Mouse (Mus musculus): ENCODE results near the gene Ctsw. TPM values are rescaled to one million over a fixed set of nuclear protein-coding genes. Genes with fewer than 3 reads are reported as not detected.

The Ctsw gene
- polyA plus RNA-seq, 1 experiment = 7.2 TPM

DNA sequence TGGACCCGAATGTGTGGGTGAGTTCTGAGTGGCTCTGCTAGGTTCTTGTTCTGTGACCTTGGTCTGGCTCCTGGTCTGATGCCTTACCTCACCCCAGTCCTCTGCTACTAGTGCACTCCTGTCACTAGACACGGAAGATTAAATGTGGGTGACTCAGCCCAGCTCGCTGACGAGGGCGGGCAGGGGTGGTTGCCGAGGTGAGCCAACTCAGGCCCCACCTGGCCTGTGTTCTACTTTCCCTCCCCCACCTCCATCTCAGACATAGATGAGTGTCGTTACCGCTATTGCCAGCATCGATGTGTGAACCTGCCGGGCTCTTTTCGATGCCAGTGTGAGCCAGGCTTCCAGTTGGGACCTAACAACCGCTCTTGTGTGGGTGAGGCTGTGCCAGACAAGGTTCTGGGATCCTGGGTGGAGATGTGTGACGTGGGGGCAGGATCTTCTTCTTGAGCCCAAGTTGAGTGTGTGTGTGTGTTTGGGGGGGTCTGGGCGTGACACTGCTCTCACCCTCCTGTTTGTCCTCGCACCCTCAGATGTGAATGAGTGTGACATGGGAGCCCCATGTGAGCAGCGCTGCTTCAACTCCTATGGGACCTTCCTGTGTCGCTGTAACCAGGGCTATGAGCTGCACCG, 9.5 kb upstream of the Ctsw start:
- Histone ChIP-seq H3K79me2 (ENCODE audit: control insufficient read depth, insufficient read depth) (peaks cover 19% of the 10 kb centered on the region), H3K27me3 (ENCODE audit: control insufficient read depth, insufficient read depth, insufficient read length) (no peaks in the 10 kb centered on the region), H3K36me3 (ENCODE audit: control insufficient read depth, insufficient read depth) (peaks cover 9% of the 10 kb centered on the region), H3K4me3 (no peak overlapping the region), H3ac (ENCODE audit: control insufficient read depth, insufficient read length) (no peak overlapping the region), H3K4me2 (ENCODE audit: low read depth) (no peak overlapping the region)
- TF ChIP-seq CEBPB (IDR thresholded peaks at IDR 0.05; ENCODE audit: insufficient read depth, poor library complexity, severe bottlenecking) (no peak), POLR2AphosphoS2 (IDR thresholded peaks at IDR 0.05; ENCODE audit: insufficient read length, low read depth) (peak; percentile 5)

DNA sequence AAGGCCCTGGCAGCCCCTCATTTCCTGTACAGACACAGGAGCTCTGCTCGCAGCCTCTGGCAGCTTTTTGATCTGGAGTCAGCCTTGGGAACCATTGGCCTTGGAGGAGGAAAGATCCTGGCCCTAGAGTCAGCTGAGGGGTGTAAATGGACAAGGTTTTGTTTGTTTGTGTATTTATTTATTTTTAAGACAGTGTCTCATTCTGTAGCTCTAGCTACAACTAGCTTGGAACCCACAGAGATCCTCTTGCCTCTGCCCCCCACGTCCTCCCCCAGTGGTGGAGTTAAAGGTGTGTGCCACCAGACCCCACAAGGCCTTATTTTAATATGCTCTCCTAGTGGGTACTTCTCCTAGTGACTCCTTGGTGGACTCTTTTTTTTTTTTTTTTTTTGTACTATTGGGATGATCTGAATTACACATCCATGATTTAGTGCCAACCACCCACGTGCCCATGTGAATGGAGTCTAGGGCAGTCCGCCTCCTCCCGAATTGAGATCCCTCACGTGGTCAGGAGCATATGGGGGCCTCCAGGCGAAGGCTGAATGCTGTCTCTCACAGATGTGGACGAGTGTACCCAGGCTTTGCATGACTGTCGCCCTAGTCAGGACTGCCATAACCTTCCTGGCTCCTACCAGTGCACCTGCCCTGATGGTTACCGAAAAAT, 8.8 kb upstream of the Ctsw start:
- no peak overlapping the region for H3K4me2 ChIP-seq (ENCODE audit: low read depth)
- H3K27me3 ChIP-seq (ENCODE audit: control insufficient read depth, insufficient read depth, insufficient read length) = no peaks in the 10 kb centered on the region
- H3K79me2 ChIP-seq (ENCODE audit: control insufficient read depth, insufficient read depth) = peaks cover 19% of the 10 kb centered on the region
- peaks cover 9% of the 10 kb centered on the region for H3K36me3 ChIP-seq (ENCODE audit: control insufficient read depth, insufficient read depth)
- H3K4me3 ChIP-seq = no peak overlapping the region
- no peak for TF ChIP-seq CEBPB (IDR thresholded peaks at IDR 0.05; ENCODE audit: insufficient read depth, poor library complexity, severe bottlenecking)
- no peak for TF ChIP-seq REST (IDR thresholded peaks at IDR 0.05; ENCODE audit: insufficient read depth, insufficient read length)
- TF ChIP-seq USF1 (IDR thresholded peaks at IDR 0.05; ENCODE audit: low read depth) = no peak
- TF ChIP-seq SRF (IDR thresholded peaks at IDR 0.05; ENCODE audit: control insufficient read depth, insufficient read length, low read depth) = no peak
- no peak for TF ChIP-seq MAX (IDR thresholded peaks at IDR 0.05; ENCODE audit: low read depth)
- no peak for TF ChIP-seq MYOD1 (IDR thresholded peaks at IDR 0.05; ENCODE audit: control insufficient read depth in 1 of 3, insufficient read length in 2 of 3, low read depth in 2 of 3)
- no peak for TF ChIP-seq POLR2A (IDR thresholded peaks at IDR 0.05; ENCODE audit: insufficient read length, low read depth)
- no peak for TF ChIP-seq POLR2AphosphoS2 (IDR thresholded peaks at IDR 0.05; ENCODE audit: insufficient read length, low read depth)
- TF ChIP-seq MYOG (IDR thresholded peaks at IDR 0.05; ENCODE audit: control insufficient read depth in 1 of 3, insufficient read depth in 1 of 3, insufficient read length in 2 of 3, low read depth in 2 of 3) = no peak
- no peak for TF ChIP-seq TCF3 (IDR thresholded peaks at IDR 0.05; ENCODE audit: insufficient read length, low read depth)
- TF ChIP-seq TCF12 (IDR thresholded peaks at IDR 0.05; ENCODE audit: insufficient read depth, poor library complexity, severe bottlenecking) = no peak
- no peak for TF ChIP-seq E2F4 (IDR thresholded peaks at IDR 0.05; ENCODE audit: insufficient read depth)
- no peak overlapping the region for H3ac ChIP-seq (ENCODE audit: control insufficient read depth, insufficient read length)

DNA sequence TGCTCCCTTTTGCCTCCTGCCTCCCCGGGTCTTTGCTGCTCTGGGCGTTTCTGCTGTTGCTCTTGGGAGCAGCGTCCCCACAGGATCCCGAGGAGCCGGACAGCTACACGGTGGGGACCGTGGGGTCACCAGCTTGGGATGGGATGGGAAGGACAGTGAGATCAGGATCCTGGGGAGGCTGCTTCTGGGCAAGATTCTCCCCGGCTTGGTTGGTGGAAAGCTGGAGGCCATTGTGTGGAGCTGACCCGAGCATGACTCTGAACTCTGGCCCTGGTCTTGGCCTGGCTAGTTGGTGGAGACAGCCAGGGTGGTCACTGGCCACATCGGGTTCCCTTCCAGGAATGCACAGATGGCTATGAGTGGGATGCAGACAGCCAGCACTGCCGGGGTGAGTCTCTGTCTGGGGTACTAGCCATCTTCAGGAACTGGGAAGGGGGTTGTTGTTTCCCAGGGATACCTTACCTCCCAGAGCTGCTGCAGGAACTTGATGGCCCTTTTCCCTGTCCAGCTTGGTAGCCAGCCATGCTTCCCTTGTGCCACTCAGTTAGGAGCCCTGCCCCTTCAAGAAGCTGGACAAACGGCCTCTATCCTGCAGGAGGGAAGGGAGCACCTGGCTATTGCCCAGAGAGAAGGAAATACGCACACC, 6.9 kb upstream of the Ctsw start:
- H3K79me2 ChIP-seq (ENCODE audit: control insufficient read depth, insufficient read depth) = peaks cover 19% of the 10 kb centered on the region
- H3ac ChIP-seq (ENCODE audit: control insufficient read depth, insufficient read length) = peak overlapping the region; percentile 75
- H3K27me3 ChIP-seq (ENCODE audit: control insufficient read depth, insufficient read depth, insufficient read length) = no peaks in the 10 kb centered on the region
- H3K4me3 ChIP-seq = peak overlapping the region; percentile 62
- H3K4me2 ChIP-seq (ENCODE audit: low read depth) = peak overlapping the region; percentile 90
- TF ChIP-seq REST (IDR thresholded peaks at IDR 0.05; ENCODE audit: insufficient read depth, insufficient read length) (no peak), POLR2AphosphoS2 (IDR thresholded peaks at IDR 0.05; ENCODE audit: insufficient read length, low read depth) (peak; percentile 17), POLR2A (IDR thresholded peaks at IDR 0.05; ENCODE audit: insufficient read length, low read depth) (peak; percentile 34), TCF12 (IDR thresholded peaks at IDR 0.05; ENCODE audit: insufficient read depth, poor library complexity, severe bottlenecking) (no peak), MAX (IDR thresholded peaks at IDR 0.05; ENCODE audit: low read depth) (no peak), E2F4 (IDR thresholded peaks at IDR 0.05; ENCODE audit: insufficient read depth) (no peak)
- H3K36me3 ChIP-seq (ENCODE audit: control insufficient read depth, insufficient read depth) = peaks cover 5% of the 10 kb centered on the region

DNA sequence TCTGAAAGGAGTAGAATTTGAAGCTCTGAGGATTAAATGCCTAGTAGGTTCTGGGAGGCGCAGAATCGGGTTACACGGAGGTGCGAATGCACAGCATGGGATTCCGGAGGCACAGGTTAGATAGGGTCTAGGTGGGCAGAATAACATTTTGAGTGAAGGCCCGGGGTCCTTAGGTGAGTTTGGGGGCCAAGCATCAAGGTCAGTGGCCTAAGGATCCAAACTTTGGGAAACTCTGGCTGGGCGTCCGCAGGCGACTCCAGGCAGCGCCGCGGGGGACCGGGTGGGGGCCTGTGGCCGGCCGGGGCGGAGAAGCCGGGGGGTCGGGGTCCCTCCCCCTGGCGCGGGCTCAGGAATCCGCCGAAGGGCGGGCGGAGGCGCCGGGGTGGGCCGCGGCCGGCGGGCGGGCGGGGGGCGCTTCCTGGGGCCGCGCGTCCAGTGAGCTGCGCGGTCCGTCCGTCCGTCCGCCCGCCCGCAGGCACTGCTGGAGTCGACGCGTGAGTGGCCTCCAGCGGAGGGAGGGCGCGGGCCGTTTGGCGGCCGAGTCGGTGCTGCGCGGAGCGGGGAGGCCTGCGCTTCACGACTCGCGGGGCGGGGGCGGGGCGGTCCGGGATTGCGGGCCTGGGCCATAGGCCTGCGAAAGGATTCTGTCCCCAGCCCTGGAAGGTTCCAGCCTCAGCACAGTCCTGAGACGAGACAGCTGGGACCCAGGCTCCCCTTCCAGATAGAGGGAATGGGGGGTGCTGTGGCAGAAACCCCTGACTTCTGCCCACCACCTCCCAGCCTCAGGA, 6.2 kb upstream of the Ctsw start:
- H3K4me3 ChIP-seq = peak overlapping the region; percentile 62
- peak; percentile 73 for TF ChIP-seq POLR2A (IDR thresholded peaks at IDR 0.05; ENCODE audit: insufficient read length, low read depth)
- TF ChIP-seq POLR2AphosphoS2 (IDR thresholded peaks at IDR 0.05; ENCODE audit: insufficient read length, low read depth) = peak; percentile 51
- TF ChIP-seq E2F4 (IDR thresholded peaks at IDR 0.05; ENCODE audit: insufficient read depth) = no peak
- no peak for TF ChIP-seq USF1 (IDR thresholded peaks at IDR 0.05; ENCODE audit: low read depth)
- no peak for TF ChIP-seq TCF3 (IDR thresholded peaks at IDR 0.05; ENCODE audit: insufficient read length, low read depth)
- TF ChIP-seq REST (IDR thresholded peaks at IDR 0.05; ENCODE audit: insufficient read depth, insufficient read length) = no peak
- TF ChIP-seq MAX (IDR thresholded peaks at IDR 0.05; ENCODE audit: low read depth) = no peak
- no peak for TF ChIP-seq CEBPB (IDR thresholded peaks at IDR 0.05; ENCODE audit: insufficient read depth, poor library complexity, severe bottlenecking)
- TF ChIP-seq SRF (IDR thresholded peaks at IDR 0.05; ENCODE audit: control insufficient read depth, insufficient read length, low read depth) = no peak
- peak in 1 of 3 experiments; percentile 12 for TF ChIP-seq MYOG (IDR thresholded peaks at IDR 0.05; ENCODE audit: control insufficient read depth in 1 of 3, insufficient read depth in 1 of 3, insufficient read length in 2 of 3, low read depth in 2 of 3)
- TF ChIP-seq MYOD1 (IDR thresholded peaks at IDR 0.05; ENCODE audit: control insufficient read depth in 1 of 3, insufficient read length in 2 of 3, low read depth in 2 of 3) = no peak
- TF ChIP-seq TCF12 (IDR thresholded peaks at IDR 0.05; ENCODE audit: insufficient read depth, poor library complexity, severe bottlenecking) = no peak
- no peaks in the 10 kb centered on the region for H3K27me3 ChIP-seq (ENCODE audit: control insufficient read depth, insufficient read depth, insufficient read length)
- peak overlapping the region; percentile 75 for H3ac ChIP-seq (ENCODE audit: control insufficient read depth, insufficient read length)
- H3K36me3 ChIP-seq (ENCODE audit: control insufficient read depth, insufficient read depth) = peaks cover 5% of the 10 kb centered on the region
- peak overlapping the region; percentile 95 for H3K4me2 ChIP-seq (ENCODE audit: low read depth)
- H3K79me2 ChIP-seq (ENCODE audit: control insufficient read depth, insufficient read depth) = peaks cover 19% of the 10 kb centered on the region
